Mouse (Mus musculus) heart, embryonic 10.5 days (tissue): ENCODE measurements around the gene Slc6a1. TPM values are rescaled to one million over a fixed set of nuclear protein-coding genes. Genes with fewer than 3 reads are reported as not detected.
A peak's percentile ranks its signal among the peaks of the same experiment; 100 is the strongest.

Experiments used
- DNase-seq: peaks from one replicate; pipeline ENCODE4 v3.0.0-alpha.2; 2017; ENCODE audit warnings: low spot score
- H3K27ac ChIP-seq: fragments of 300-500 bp; sonication (generic); 2 replicates; pipeline ENCODE4 v1.5.1; 2016; ENCODE audit warnings: mild to moderate bottlenecking
- H3K27me3 ChIP-seq: fragments of 300-500 bp; sonication (generic); 2 replicates; pipeline ENCODE4 v1.6.1; 2016; ENCODE audit warnings: mild to moderate bottlenecking; ENCODE audit not compliant: poor library complexity, insufficient read depth, severe bottlenecking
- H3K36me3 ChIP-seq: fragments of 300-500 bp; sonication (generic); 2 replicates; pipeline ENCODE4 v1.6.1; 2016; ENCODE audit warnings: mild to moderate bottlenecking, moderate library complexity
- H3K4me1 ChIP-seq: fragments of 300-500 bp; sonication (generic); 2 replicates; pipeline ENCODE4 v1.6.1; 2016; ENCODE audit warnings: mild to moderate bottlenecking
- H3K4me3 ChIP-seq: fragments of 300-500 bp; sonication (generic); 2 replicates; pipeline ENCODE4 v1.5.1; 2016; ENCODE audit warnings: mild to moderate bottlenecking, moderate library complexity
- H3K9me3 ChIP-seq: fragments of 300-500 bp; sonication (generic); 2 replicates; pipeline ENCODE4 v1.6.1; 2016; ENCODE audit warnings: mild to moderate bottlenecking, moderate library complexity
- WGBS: fragments of 180-500 bp; shearing (Covaris S2); methylation state at CpG from one replicate; pipeline ENCODE4 v1.1.7; 2016; 5-methylcytosine and 5-hydroxymethylcytosine counted together
- polyA plus RNA-seq: library from polyadenylated mRNA; unstranded; fragments of >200 nt; fragmentation: Nextera tagmentation; extraction: Ambion mirVana; gene quantifications from 2 replicates; pipeline ENCODE4 v1.2.1, GENCODE M21; 2016

The Slc6a1 gene
- polyA plus RNA-seq = 0.48 and 0.54 TPM in 2 replicates

- peak within 1 kb of the TSS; percentile 46 for H3K4me3 ChIP-seq
- H3K4me1 ChIP-seq = peaks cover 13% of the 10 kb centered on the region
- no peak within 1 kb of the TSS; the same call in 1 of the 2 replicates for H3K27ac ChIP-seq
Observed at GRCm38 (mm10) chr6:114282469-114283277, at the start of gene Slc6a1. Gene Slc6a1 (plus strand): TSS chr6:114282635.

GRCm38 (mm10) chr6:114238892-114239644, 43.4 kb upstream of the Slc6a1 start:
- no peaks in the 10 kb centered on the region for H3K36me3 ChIP-seq
- H3K27ac ChIP-seq = no peak overlapping the region
- H3K4me1 ChIP-seq = no peaks in the 10 kb centered on the region
- peaks cover 52% of the 10 kb centered on the region for H3K27me3 ChIP-seq
- no peaks in the 10 kb centered on the region for H3K9me3 ChIP-seq
- DNase-seq = no peak
- WGBS = 21% methylated on average over 5 of the region's 6 CpGs
- no peak overlapping the region for H3K4me3 ChIP-seq

More at GRCm38 (mm10) chr6:114282469-114283277, at the start of gene Slc6a1:
- H3K9me3 ChIP-seq = no peaks in the 10 kb centered on the region
- peak; percentile 78 for DNase-seq
- 2% methylated on average over 51 of the region's 51 CpGs for WGBS
- peaks cover 89% of the 10 kb centered on the region for H3K27me3 ChIP-seq
- H3K36me3 ChIP-seq = no peaks in the 10 kb centered on the region

- Histone ChIP-seq H3K27me3 (peaks cover 61% of the 10 kb centered on the region), H3K36me3 (no peaks in the 10 kb centered on the region), H3K4me3 (no peak overlapping the region), H3K4me1 (no peaks in the 10 kb centered on the region), H3K9me3 (no peaks in the 10 kb centered on the region), H3K27ac (no peak overlapping the region)
- DNase-seq = no peak
- WGBS = 73% methylated on average over 11 of the region's 11 CpGs
Observed at GRCm38 (mm10) chr6:114245665-114246064, 36.8 kb upstream of the Slc6a1 start.

- Histone ChIP-seq H3K27ac (no peak overlapping the region), H3K27me3 (peaks cover 69% of the 10 kb centered on the region), H3K4me1 (no peaks in the 10 kb centered on the region), H3K36me3 (no peaks in the 10 kb centered on the region), H3K9me3 (no peaks in the 10 kb centered on the region), H3K4me3 (no peak overlapping the region)
- WGBS = 7% methylated on average over 5 of the region's 5 CpGs
- DNase-seq = peak; percentile 83
Observed at GRCm38 (mm10) chr6:114250311-114250710, 32.1 kb upstream of the Slc6a1 start.

- H3K9me3 ChIP-seq = no peaks in the 10 kb centered on the region
- H3K36me3 ChIP-seq = no peaks in the 10 kb centered on the region
- H3K27me3 ChIP-seq = peaks cover 47% of the 10 kb centered on the region; the same call in 1 of the 2 replicates
- H3K27ac ChIP-seq = no peak overlapping the region
- no peaks in the 10 kb centered on the region for H3K4me1 ChIP-seq
- 78% methylated on average over 14 of the region's 14 CpGs for WGBS
- DNase-seq = no peak
- H3K4me3 ChIP-seq = no peak overlapping the region
Observed at GRCm38 (mm10) chr6:114254927-114255326, 27.5 kb upstream of the Slc6a1 start.

- no peaks in the 10 kb centered on the region for H3K4me1 ChIP-seq
- peaks cover 52% of the 10 kb centered on the region; the same call in 1 of the 2 replicates for H3K27me3 ChIP-seq
- WGBS = 60% methylated on average over 1 of the region's 1 CpGs
- DNase-seq = no peak
- no peaks in the 10 kb centered on the region for H3K9me3 ChIP-seq
- no peak overlapping the region for H3K4me3 ChIP-seq
- no peak overlapping the region for H3K27ac ChIP-seq
- H3K36me3 ChIP-seq = no peaks in the 10 kb centered on the region
Observed at GRCm38 (mm10) chr6:114257762-114258361, 24.6 kb upstream of the Slc6a1 start.

- H3K9me3 ChIP-seq = no peaks in the 10 kb centered on the region
- WGBS = 68% methylated on average over 3 of the region's 3 CpGs
- peaks cover 57% of the 10 kb centered on the region; the same call in 1 of the 2 replicates for H3K27me3 ChIP-seq
Observed at GRCm38 (mm10) chr6:114258661-114259193, 23.7 kb upstream of the Slc6a1 start.

GRCm38 (mm10) chr6:114261609-114262008, 20.8 kb upstream of the Slc6a1 start:
- no peaks in the 10 kb centered on the region for H3K9me3 ChIP-seq
- WGBS = 56% methylated on average over 6 of the region's 6 CpGs
- H3K27me3 ChIP-seq = peaks cover 61% of the 10 kb centered on the region; the same call in 1 of the 2 replicates
- no peaks in the 10 kb centered on the region for H3K36me3 ChIP-seq
- DNase-seq = no peak
- no peak overlapping the region for H3K4me3 ChIP-seq
- peaks cover 11% of the 10 kb centered on the region; the same call in 1 of the 2 replicates for H3K4me1 ChIP-seq
- no peak overlapping the region for H3K27ac ChIP-seq

More at GRCm38 (mm10) chr6:114258661-114259193, 23.7 kb upstream of the Slc6a1 start:
- DNase-seq = no peak
- H3K4me1 ChIP-seq = no peaks in the 10 kb centered on the region
- H3K27ac ChIP-seq = no peak overlapping the region
- no peaks in the 10 kb centered on the region for H3K36me3 ChIP-seq
- no peak overlapping the region for H3K4me3 ChIP-seq

- peaks cover 11% of the 10 kb centered on the region; the same call in 1 of the 2 replicates for H3K4me1 ChIP-seq
- no peak overlapping the region for H3K27ac ChIP-seq
- DNase-seq = no peak
- no peaks in the 10 kb centered on the region for H3K36me3 ChIP-seq
- H3K27me3 ChIP-seq = peaks cover 63% of the 10 kb centered on the region; the same call in 1 of the 2 replicates
- 63% methylated on average over 3 of the region's 3 CpGs for WGBS
- H3K4me3 ChIP-seq = no peak overlapping the region
- H3K9me3 ChIP-seq = no peaks in the 10 kb centered on the region
Observed at GRCm38 (mm10) chr6:114264010-114264409, 18.4 kb upstream of the Slc6a1 start.

- Histone ChIP-seq H3K36me3 (no peaks in the 10 kb centered on the region), H3K27me3 (peaks cover 63% of the 10 kb centered on the region; the same call in 1 of the 2 replicates), H3K9me3 (no peaks in the 10 kb centered on the region), H3K4me3 (no peak overlapping the region), H3K27ac (no peak overlapping the region), H3K4me1 (peaks cover 11% of the 10 kb centered on the region; the same call in 1 of the 2 replicates)
- WGBS = 30% methylated on average over 5 of the region's 5 CpGs
- no peak for DNase-seq
Observed at GRCm38 (mm10) chr6:114264426-114264825, 18.0 kb upstream of the Slc6a1 start.

GRCm38 (mm10) chr6:114266273-114266672, 16.2 kb upstream of the Slc6a1 start:
- no peak overlapping the region for H3K4me3 ChIP-seq
- peaks cover 66% of the 10 kb centered on the region for H3K27me3 ChIP-seq
- peaks cover 15% of the 10 kb centered on the region; the same call in 1 of the 2 replicates for H3K4me1 ChIP-seq
- no peaks in the 10 kb centered on the region for H3K9me3 ChIP-seq
- no peaks in the 10 kb centered on the region for H3K36me3 ChIP-seq
- H3K27ac ChIP-seq = no peak overlapping the region
- DNase-seq = no peak

- Histone ChIP-seq H3K4me1 (peaks cover 20% of the 10 kb centered on the region; the same call in 1 of the 2 replicates), H3K27ac (no peak overlapping the region), H3K9me3 (no peaks in the 10 kb centered on the region), H3K4me3 (no peak overlapping the region), H3K27me3 (peaks cover 63% of the 10 kb centered on the region), H3K36me3 (no peaks in the 10 kb centered on the region)
- 35% methylated on average over 4 of the region's 4 CpGs for WGBS
- DNase-seq = no peak
Observed at GRCm38 (mm10) chr6:114267979-114268378, 14.5 kb upstream of the Slc6a1 start.
